In genomic region chr16:10976202-10976631, GRCm38 (mm10) we compare ENCODE assay signal across 8 mouse cellular contexts.
A peak's percentile ranks its signal among the peaks of the same experiment; 100 is the strongest.
DNase-seq lines count a peak whose midpoint lies in the region; ATAC-seq and TF ChIP-seq lines count a peak whose summit lies in the region.

No protein-coding gene starts in this region.

- peaks cover 91% of the 10 kb centered on the region for H3K79me2 ChIP-seq in myocyte (ENCODE audit: control insufficient read depth, insufficient read depth)

- no peak overlapping the region for H3ac ChIP-seq in myocyte (ENCODE audit: control insufficient read depth, insufficient read length)

- DNase-seq in layer of hippocampus, adult 11-12 months (ENCODE audit: low spot score): peak; percentile 60
- DNase-seq in layer of hippocampus, postnatal 14 days (ENCODE audit: low spot score in 2 of 2): no peak
- DNase-seq in embryonic facial prominence, embryonic 14.5 days (ENCODE audit: low spot score): peak; percentile 24
- DNase-seq in kidney, postnatal 14 days: peak; percentile 70
- no peak for DNase-seq in retina, embryonic 14.5 days (ENCODE audit: low spot score)
- DNase-seq in left cerebral cortex, adult 2 months (ENCODE audit: extremely low spot score in 1 of 2, low spot score in 2 of 2): no peak
- no peak for DNase-seq in layer of hippocampus, postnatal 25 days (ENCODE audit: extremely low spot score in 1 of 2, low spot score in 1 of 2)

- 70% methylated on average over 11 of the region's 11 CpGs for WGBS in embryonic facial prominence, embryonic 14.5 days

- no peak overlapping the region for H3K9ac ChIP-seq in embryonic facial prominence, embryonic 14.5 days (ENCODE audit: low read depth, low read length)

- H3K9me3 ChIP-seq in embryonic facial prominence, embryonic 14.5 days (ENCODE audit: control insufficient read depth, low read length): no peaks in the 10 kb centered on the region

- no peaks in the 10 kb centered on the region for H3K27me3 ChIP-seq in embryonic facial prominence, embryonic 14.5 days (replicated peaks; ENCODE audit: control insufficient read depth, insufficient read depth, low read length)
- H3K27me3 ChIP-seq in myocyte (ENCODE audit: control insufficient read depth, insufficient read depth, insufficient read length): no peaks in the 10 kb centered on the region

- no peak for TF ChIP-seq POLR2A in myocyte (IDR thresholded peaks at IDR 0.05; ENCODE audit: insufficient read length, low read depth)

- TF ChIP-seq CTCF in left cerebral cortex, adult 2 months (IDR thresholded peaks at IDR 0.05): no peak

- no peak for ATAC-seq in embryonic facial prominence, embryonic 14.5 days (ENCODE audit: low read depth)

- 0 out of 2 replicates have a peak overlapping the region, but pooled peaks have one; percentile 33 for H3K27ac ChIP-seq in embryonic facial prominence, embryonic 14.5 days (replicated peaks; ENCODE audit: low read depth, low read length)
- H3K27ac ChIP-seq in left cerebral cortex, adult 2 months: no peak overlapping the region; the same call in 1 of the 2 replicates

- no peak overlapping the region for H3K4me3 ChIP-seq in embryonic facial prominence, embryonic 14.5 days (ENCODE audit: low read depth, low read length)
- H3K4me3 ChIP-seq in myocyte: no peak overlapping the region
- H3K4me3 ChIP-seq in left cerebral cortex, adult 2 months: no peak overlapping the region

- peaks cover 13% of the 10 kb centered on the region for H3K4me1 ChIP-seq in embryonic facial prominence, embryonic 14.5 days (ENCODE audit: control insufficient read depth, insufficient read depth, low read length)

- intact Hi-C loops in left cerebral cortex, adult 2 months (cut with DNase I): no loop called here

- H3K36me3 ChIP-seq in embryonic facial prominence, embryonic 14.5 days (ENCODE audit: control insufficient read depth, insufficient read depth, low read length): 0 out of 2 replicates have a peak, but pooled peaks cover 11% of the 10 kb centered on the region
- H3K36me3 ChIP-seq in myocyte (ENCODE audit: control insufficient read depth, insufficient read depth): no peaks in the 10 kb centered on the region

- H3K4me2 ChIP-seq in embryonic facial prominence, embryonic 14.5 days (ENCODE audit: low read depth, low read length): no peak overlapping the region
- H3K4me2 ChIP-seq in myocyte (ENCODE audit: low read depth): peak overlapping the region; percentile 81

TF ChIP-seq in myocyte, 11 proteins besides CTCF, POLR2A, EP300 and RAD21:
- TF ChIP-seq REST (IDR thresholded peaks at IDR 0.05; ENCODE audit: insufficient read depth, insufficient read length) (no peak), E2F4 (IDR thresholded peaks at IDR 0.05; ENCODE audit: insufficient read depth) (no peak), MAX (IDR thresholded peaks at IDR 0.05; ENCODE audit: low read depth) (no peak), POLR2AphosphoS2 (IDR thresholded peaks at IDR 0.05; ENCODE audit: insufficient read length, low read depth) (peak; percentile 25), SRF (IDR thresholded peaks at IDR 0.05; ENCODE audit: control insufficient read depth, insufficient read length, low read depth) (no peak), TCF12 (IDR thresholded peaks at IDR 0.05; ENCODE audit: insufficient read depth, poor library complexity, severe bottlenecking) (no peak), MYOD1 (IDR thresholded peaks at IDR 0.05; ENCODE audit: control insufficient read depth in 1 of 3, insufficient read length in 2 of 3, low read depth in 2 of 3) (peak in 1 of 3 experiments; percentile 39), CEBPB (IDR thresholded peaks at IDR 0.05; ENCODE audit: insufficient read depth, poor library complexity, severe bottlenecking) (peak; percentile 72; the same call in 1 of the 2 replicates), USF1 (IDR thresholded peaks at IDR 0.05; ENCODE audit: low read depth) (no peak), MYOG (IDR thresholded peaks at IDR 0.05; ENCODE audit: control insufficient read depth in 1 of 3, insufficient read depth in 1 of 3, insufficient read length in 2 of 3, low read depth in 2 of 3) (peak in 1 of 3 experiments; percentile 14)

Comparison
In these comparisons a context has a peak if more than half of its experiments do, and no peak if none do; other contexts are left out.
1. DNase-seq: peak in layer of hippocampus, adult 11-12 months (single experiment), embryonic facial prominence, embryonic 14.5 days (single experiment) and kidney, postnatal 14 days (single experiment); none in layer of hippocampus, postnatal 14 days (0 of 2), retina, embryonic 14.5 days (single experiment), left cerebral cortex, adult 2 months (0 of 2) and layer of hippocampus, postnatal 25 days (0 of 2).